Mouse (Mus musculus) ES-E14 (cell line): Measurements from ENCODE around the gene Rbfox1.

Experiments
- HCFC1 ChIP-seq: IDR thresholded peaks from 2 replicates; pipeline ENCODE4 v1.6.1; 2012; ENCODE audit warnings: low read length, inconsistent platforms, borderline replicate concordance; ENCODE audit not compliant: insufficient read depth
- ZC3H11A ChIP-seq: IDR thresholded peaks from 2 replicates; pipeline ENCODE4 v1.6.1; 2012; ENCODE audit warnings: low read depth, mild to moderate bottlenecking, inconsistent platforms, low read length, borderline replicate concordance
- ZNF384 ChIP-seq: IDR thresholded peaks from 2 replicates; pipeline ENCODE4 v1.6.1; 2012; ENCODE audit warnings: low read depth, low read length, inconsistent platforms

DNA sequence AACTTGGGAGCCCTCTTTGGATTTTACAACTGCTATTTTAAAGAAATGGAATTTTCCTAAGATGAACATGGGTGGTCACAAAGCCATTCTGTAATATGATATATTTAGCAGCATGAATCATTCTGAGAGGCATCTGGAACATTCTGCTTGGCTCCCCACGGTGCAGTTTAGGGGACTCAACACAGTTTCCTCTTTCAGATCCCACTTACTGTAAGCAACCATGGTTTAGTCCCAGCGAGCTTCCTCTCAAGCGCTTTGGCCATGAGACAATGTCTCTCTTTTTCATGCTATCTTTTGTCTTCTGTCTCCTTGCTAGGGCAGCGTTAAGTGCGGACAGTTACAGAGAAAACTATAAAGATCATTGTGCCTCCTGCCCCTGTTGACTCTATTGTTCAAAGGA lies 1394.4 kb downstream of the Rbfox1 start:
- no peak for TF ChIP-seq ZC3H11A
- TF ChIP-seq HCFC1, result no peak
- TF ChIP-seq ZNF384, result no peak
